Mouse (Mus musculus) heart, adult 8-10 months (tissue): ENCODE measurements around the gene Cntn5. TPM values are rescaled to one million over a fixed set of nuclear protein-coding genes. Genes with fewer than 3 reads are reported as not detected.
A peak's percentile ranks its signal among the peaks of the same experiment; 100 is the strongest.

Experiments used
- DNase-seq: peaks from one replicate; pipeline ENCODE4 v3.0.0; 2022; ENCODE audit warnings: low spot score
- total RNA-seq, 4 experiments: library from RNA; stranded (reverse); gene quantifications; 2 replicates each; pipeline ENCODE4 v1.2.4; 2022

The Cntn5 gene
- 1 to 10 TPM in 1 of 4 experiments, under 1 TPM in 3; 0.63 to 1.2 (median 0.82) TPM for total RNA-seq

GRCm38 (mm10) chr9:10904616-10905363 lies at the start of gene Cntn5:
TSS of gene Cntn5 (minus strand) at chr9:10904775.
- no peak for DNase-seq

DNA sequence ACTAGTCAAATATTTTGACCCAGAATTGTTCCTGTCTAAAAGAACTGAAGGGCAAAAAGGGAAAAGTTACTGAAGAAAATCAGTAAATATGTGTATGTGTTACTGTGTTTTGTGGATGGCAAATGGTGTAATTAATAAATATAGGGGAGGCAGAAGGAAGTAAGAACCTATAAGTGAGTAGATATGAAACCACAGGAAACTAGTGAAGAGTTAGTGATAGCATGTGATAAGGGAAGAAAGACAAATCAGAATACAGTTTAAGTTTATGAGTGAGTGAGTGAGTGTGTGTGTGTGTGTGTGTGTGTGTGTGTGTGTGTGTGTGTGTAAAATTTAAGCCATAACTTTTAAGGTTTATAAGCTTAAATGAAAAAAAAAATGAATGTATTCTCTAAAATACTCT lies 45.9 kb upstream of the Cntn5 start:
- no peak for DNase-seq

DNA sequence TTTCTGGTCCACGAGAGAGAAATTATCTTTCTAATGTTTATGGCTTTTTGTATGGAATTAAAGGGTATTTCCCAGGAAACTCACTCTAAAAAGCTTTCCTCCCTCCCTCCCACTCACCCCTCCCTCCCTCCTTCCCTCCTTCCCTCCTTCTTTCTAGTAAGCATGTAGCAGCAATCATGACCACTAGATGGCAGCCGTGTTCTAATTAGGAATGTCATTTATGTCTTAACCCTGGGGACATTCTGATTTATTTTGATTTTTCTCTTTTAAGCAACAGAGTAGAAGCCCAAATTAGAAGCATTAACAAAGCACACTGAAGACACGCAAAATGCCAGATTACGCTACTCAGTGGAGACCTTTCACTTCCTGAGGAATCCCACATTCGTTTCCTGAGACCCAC lies 5.0 kb upstream of the Cntn5 start:
- peak; percentile 5 for DNase-seq

DNA sequence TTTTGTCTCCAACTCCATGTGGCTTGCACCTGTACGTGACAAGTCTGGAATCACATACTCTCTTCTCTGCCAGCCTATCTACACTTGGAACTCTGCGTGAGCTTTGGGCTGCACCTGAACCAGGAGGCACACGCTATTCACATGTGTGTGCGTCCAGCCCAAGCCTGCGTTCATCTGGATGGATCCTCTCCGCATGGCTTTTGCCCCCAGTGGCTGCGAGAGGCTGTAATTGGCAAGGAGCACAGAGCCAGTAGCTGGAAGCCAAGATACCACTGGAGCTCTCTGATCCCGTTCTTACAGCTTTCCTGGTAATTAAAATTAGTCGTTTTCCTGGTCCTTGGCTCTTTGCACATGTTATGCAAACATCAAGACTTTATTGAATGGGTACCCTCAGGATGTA lies 1.1 kb upstream of the Cntn5 start:
- no peak for DNase-seq

DNA sequence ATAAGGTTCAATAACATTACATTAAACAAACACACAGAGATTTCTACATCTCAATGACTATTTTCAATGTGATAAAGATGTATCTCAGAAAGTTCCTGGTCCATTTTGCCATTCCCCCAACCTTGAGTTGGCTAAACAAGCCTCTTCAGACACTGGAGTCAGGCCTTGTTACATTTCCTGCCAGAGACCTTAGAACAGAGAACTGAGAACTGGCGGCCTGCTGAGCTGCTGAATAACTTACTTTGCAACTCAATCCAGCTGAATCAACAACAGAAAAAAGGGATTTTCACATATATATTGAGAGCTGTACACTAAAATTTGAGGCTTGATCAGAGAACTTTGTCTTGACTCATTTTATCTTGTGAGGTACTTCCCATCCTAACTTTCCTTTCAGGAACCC lies 24.8 kb downstream of the Cntn5 start:
- DNase-seq = no peak

DNA sequence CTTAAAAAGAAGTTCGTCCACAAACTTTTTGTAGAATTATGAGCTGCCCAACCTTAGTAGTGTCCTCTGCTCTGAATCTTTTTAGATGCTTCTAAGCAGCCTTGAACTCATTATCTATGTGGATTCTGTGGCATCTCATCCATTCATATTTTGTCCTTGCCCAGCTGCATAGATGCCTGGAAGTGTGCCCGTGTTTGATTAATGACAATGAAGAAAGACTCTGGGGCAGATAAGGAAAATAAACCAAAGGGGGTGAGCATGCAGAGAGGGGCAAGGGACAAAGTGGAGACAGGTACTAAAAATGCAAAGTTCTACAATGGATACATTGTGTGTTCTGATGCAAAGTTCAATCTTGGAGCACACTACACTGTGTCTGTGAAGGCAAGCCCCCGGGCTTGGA lies 30.7 kb downstream of the Cntn5 start:
- DNase-seq = no peak

DNA sequence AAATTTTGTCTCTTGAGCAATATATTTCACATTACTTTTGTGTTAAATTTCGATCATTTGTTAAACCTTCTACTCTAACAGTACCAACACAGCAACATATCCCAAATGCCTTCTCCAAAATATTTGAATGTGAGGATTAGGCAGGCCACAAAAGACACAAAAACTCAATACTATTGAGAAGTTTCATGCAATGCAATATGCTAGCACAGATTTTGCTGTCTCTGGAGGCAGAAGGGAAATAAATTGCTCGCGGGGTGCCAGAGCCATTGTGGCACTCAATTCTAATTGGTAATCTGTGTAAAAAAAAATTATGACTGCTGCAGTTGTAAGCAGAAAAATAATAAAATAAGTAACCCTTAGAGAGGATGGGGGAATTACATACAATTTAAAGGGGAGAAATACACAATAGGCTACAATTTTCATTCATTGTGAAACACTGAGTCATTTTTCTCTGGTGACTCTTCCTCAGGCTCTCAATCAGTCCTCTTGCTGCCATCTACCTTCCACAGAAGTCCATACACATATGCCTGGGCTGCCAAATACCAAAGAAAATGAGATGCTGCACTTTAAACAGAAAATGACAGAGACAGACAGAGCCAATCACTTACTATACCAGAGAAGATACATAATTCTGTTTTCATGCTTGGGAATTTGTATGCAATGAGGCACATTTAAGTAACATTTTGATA lies 48.2 kb downstream of the Cntn5 start:
- DNase-seq = no peak

GRCm38 (mm10) chr9:10816711-10817110 lies 87.9 kb downstream of the Cntn5 start:
- no peak for DNase-seq

DNA sequence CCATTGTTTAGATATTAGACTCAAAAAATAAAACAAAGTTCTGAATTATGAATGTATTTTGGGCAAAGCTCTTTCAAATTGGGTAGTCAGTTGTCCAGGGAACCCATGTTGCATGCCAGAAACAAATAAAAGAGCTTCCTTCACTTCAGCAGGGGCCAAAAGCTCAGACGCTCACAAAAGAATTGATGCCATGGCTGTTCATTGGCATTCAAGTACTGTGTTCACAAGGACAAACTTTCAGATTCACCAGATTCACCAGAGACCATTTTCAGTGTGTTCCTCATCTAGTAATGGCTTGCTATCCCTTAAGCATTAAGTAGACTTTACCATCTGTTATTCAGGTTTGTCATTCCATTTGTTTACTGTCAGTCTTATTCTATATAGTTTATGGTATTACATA lies 107.4 kb downstream of the Cntn5 start:
- DNase-seq = no peak

GRCm38 (mm10) chr9:10795102-10795501 lies 109.5 kb downstream of the Cntn5 start:
- DNase-seq = no peak

GRCm38 (mm10) chr9:10731878-10732277 lies 172.7 kb downstream of the Cntn5 start:
- DNase-seq = no peak

DNA sequence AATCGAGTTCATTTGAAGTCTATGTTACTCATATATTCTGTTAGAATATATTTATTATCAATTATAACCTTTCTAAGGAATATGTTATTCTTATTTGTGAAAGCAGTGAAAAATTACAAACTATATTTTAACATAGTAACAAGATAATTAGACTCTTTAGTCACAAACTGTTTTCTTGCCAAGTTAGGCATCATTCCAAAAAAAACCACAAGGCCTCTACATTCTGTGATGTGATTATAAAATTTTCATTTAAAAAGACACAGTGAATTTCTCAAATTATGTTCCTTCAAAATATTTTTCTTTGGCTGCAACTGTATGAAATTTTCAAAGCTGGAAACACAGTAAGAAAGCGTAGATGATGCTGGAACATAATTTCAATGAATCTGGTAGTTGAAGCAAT lies 180.4 kb downstream of the Cntn5 start:
- DNase-seq = no peak

DNA sequence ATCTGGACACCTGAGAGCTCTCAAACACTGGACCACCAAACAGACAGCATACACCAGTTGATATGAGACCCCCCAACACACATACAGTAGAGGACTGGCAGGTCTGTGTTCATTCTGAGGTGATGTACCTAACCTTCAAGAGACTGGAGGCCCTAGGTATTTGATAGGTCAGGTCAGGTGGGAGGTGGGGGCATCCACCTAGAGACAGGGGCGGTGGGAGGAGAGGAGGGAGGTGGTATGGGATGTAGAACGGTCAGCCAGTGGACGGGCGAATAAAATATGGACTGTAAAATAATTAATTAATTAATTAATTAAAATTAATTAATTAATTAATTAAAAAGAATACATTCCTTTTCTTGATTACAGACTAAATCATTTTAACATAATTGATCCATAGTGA lies 182.5 kb downstream of the Cntn5 start:
- no peak for DNase-seq

- DNase-seq = no peak
These were observed 185.6 kb downstream of the Cntn5 start for GRCm38 (mm10) chr9:10718986-10719385.

DNA sequence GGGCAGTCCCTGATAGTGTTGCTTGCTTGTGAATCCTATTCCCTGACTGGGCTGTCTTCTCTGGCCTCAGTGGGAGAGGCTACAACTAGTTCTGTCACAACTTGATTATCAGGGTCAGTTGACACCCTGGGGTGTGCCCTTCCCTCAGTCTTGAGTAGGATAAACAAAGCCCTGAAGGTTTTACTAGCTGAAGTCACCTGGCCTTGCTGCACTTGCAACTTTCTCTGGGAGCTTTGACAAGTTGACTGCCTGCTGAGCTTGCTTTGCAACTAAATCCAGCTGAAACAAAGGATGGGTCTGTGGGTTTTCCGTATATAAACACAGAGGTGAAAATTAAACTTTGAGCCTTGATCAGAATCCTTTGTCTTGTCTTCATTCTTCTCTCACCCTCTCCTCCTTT lies 190.9 kb downstream of the Cntn5 start:
- DNase-seq = no peak

DNA sequence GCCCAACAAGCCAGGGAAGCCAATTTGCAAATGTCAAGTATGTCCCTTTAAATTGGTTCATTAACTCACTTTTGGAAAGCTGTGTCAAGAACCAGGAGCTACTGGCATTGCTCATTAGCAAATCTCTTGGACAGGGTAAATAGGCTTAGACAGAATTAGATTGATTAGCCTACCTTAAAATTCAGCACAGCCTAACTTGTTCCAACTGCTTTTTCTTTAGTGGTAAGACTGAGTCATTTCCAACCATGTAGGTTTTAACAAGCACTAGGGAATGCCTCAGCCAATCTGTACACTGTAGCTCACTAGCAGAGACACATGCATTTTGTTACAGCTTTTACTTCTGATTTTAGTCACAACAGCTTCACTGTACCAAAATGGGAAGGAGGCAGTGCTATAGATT lies 222.9 kb downstream of the Cntn5 start:
- no peak for DNase-seq

- no peak for DNase-seq
These were observed 223.4 kb downstream of the Cntn5 start for GRCm38 (mm10) chr9:10681181-10681580.

DNA sequence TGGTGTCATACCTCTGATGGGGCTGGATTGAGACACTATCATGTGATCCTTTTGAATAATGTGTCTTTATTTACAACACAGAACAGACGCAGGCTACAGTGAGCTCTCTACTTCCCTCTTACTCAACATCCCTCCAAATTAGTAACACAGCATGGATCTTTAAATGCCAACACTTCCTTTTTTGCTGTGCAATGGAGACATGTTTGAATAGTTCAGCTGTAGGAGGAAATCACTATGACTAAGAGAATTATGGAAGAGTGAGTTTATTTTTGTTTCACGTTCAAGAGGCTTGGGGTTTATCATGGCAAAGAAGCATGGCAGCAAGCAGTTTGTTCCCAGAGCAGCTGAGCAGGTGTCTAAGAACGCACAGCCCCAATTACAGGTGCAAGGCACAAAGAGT lies 235.9 kb downstream of the Cntn5 start:
- DNase-seq = no peak

- DNase-seq = no peak
These were observed 237.1 kb downstream of the Cntn5 start for GRCm38 (mm10) chr9:10667438-10667837.

DNA sequence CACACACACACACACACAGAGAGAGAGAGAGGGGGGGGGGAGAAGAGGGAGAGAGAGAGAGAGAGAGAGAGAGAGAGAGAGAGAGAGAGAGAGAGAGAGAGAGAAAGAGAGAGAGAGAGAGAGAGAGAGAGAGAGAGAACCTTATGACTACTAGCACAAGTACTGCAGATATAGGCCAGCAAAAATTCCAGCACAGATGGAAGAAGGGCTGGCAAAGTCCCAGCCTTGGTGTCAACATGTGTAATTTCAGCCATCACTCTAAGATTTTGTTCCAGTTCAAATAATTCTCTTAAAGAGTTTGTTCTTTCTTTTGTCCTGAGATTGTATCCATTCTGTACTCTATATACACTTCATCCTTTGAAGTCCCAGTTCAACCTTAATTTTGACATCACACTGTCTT lies 238.8 kb downstream of the Cntn5 start:
- no peak for DNase-seq

GRCm38 (mm10) chr9:10663101-10663500 lies 241.5 kb downstream of the Cntn5 start:
- no peak for DNase-seq

GRCm38 (mm10) chr9:10659478-10659877 lies 245.1 kb downstream of the Cntn5 start:
- no peak for DNase-seq

GRCm38 (mm10) chr9:10658086-10658485 lies 246.5 kb downstream of the Cntn5 start:
- no peak for DNase-seq
